Mouse (Mus musculus) liver, postnatal 0 days (tissue): ENCODE data around the gene Hoxd3. TPM values are rescaled to one million over a fixed set of nuclear protein-coding genes. Genes with fewer than 3 reads are reported as not detected.

Source experiments
- ATAC-seq: fragments of 200-750 bp; cut with Nextera tagmentation; 2 replicates; pipeline ENCODE4 v1.8.0; 2017; ENCODE audit warnings: mild to moderate bottlenecking, moderate library complexity
- DNase-seq: peaks from one replicate; pipeline ENCODE4 v3.0.0-alpha.2; 2016
- H3K27ac ChIP-seq: fragments of 300-500 bp; sonication (generic); 2 replicates; pipeline ENCODE4 v1.5.1; 2014; ENCODE audit warnings: antibody characterized with exemption, moderate library complexity, mild to moderate bottlenecking, low read depth
- H3K27me3 ChIP-seq: fragments of 300-500 bp; sonication (generic); 2 replicates; pipeline ENCODE4 v1.6.1; 2014; ENCODE audit warnings: low read length, control low read depth, mixed read lengths; ENCODE audit not compliant: insufficient read depth
- H3K36me3 ChIP-seq: fragments of 300-500 bp; sonication (generic); replicated peaks from 2 replicates; pipeline ENCODE4 v1.6.1; 2014; ENCODE audit warnings: mild to moderate bottlenecking, control low read depth, low read length, moderate library complexity, mixed read lengths; ENCODE audit not compliant: insufficient read depth
- H3K4me1 ChIP-seq: fragments of 300-500 bp; sonication (generic); 2 replicates; pipeline ENCODE4 v1.6.1; 2014; ENCODE audit warnings: antibody characterized with exemption, mild to moderate bottlenecking, control low read depth; ENCODE audit not compliant: insufficient read depth
- H3K4me2 ChIP-seq: fragments of 300-500 bp; sonication (generic); 2 replicates; pipeline ENCODE4 v1.6.1; 2014; ENCODE audit warnings: low read depth, mild to moderate bottlenecking, low read length, moderate library complexity, mixed read lengths
- H3K4me3 ChIP-seq: fragments of 300-500 bp; sonication (generic); 2 replicates; pipeline ENCODE4 v1.5.1; 2014; ENCODE audit warnings: low read depth, low read length
- H3K9ac ChIP-seq: fragments of 300-500 bp; sonication (generic); replicated peaks from 2 replicates; pipeline ENCODE4 v1.6.1; 2014; ENCODE audit warnings: mild to moderate bottlenecking, moderate library complexity
- H3K9me3 ChIP-seq: fragments of 300-500 bp; sonication (generic); 2 replicates; pipeline ENCODE4 v1.6.1; 2016; ENCODE audit warnings: mild to moderate bottlenecking, control low read depth, low read length, mixed read lengths
- CTCF ChIP-seq: sonication (generic); IDR thresholded peaks from 2 replicates; pipeline ENCODE4 v1.5.1; 2016; ENCODE audit warnings: antibody characterized with exemption, low read depth
- EP300 ChIP-seq: IDR thresholded peaks from 2 replicates; pipeline ENCODE4 v1.6.1; 2016; ENCODE audit warnings: antibody characterized with exemption, low read depth, mild to moderate bottlenecking
- WGBS: fragments of 180-500 bp; shearing (Covaris S2); extraction: QIAGEN DNeasy Blood & Tissue Kit; methylation state at CpG from one replicate; pipeline ENCODE4 v1.1.7; 2014; ENCODE audit not compliant: insufficient replicate concordance; 5-methylcytosine and 5-hydroxymethylcytosine counted together
- polyA plus RNA-seq: library from polyadenylated mRNA; unstranded; fragments of >200 nt; fragmentation: Nextera tagmentation; extraction: Ambion mirVana; gene quantifications from 2 replicates; pipeline ENCODE4 v1.2.1, GENCODE M21; 2015

Hoxd3 gene
- polyA plus RNA-seq, 1 experiment from 2014 or later = not detected

DNA sequence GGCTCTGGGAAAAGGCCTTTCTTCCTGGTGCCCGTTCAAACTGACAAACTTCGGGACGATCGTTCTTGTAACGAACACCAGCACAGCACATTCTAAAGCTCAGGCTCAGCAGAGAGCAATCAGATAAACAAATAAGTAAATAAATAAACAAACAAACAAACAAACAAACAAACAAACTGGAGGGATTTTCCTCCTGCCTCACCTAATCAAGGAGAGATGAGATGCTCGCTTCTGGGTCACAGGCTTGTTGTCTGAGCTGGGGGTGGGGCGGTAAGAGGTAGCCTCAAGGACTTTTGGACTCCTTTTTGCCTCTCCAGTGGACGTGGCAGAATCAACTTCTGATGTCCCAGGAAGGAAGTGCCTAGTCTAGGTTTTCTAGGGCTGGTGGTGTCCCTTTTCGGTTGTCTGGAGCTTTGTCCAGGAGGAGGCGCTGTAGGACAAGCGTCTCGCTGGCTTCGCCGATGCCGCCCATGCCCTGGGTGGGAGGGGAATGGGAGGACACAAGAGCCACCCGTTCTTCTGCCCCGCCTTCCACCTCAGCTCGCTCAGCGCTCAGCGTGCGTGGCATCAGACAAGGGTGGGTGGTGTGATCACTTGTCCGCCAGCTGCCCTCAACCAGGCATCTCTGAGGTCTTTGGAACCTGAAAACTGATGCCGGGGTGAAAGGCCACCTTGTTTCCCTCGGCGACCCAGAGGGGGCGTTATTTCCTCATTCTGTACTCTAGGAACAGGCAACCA is 3.9 kb downstream of the Hoxd3 start:
- no peak overlapping the region for H3K27ac ChIP-seq
- no peak overlapping the region for H3K4me3 ChIP-seq
- no peak overlapping the region for H3K9ac ChIP-seq
- no peaks in the 10 kb centered on the region for H3K36me3 ChIP-seq
- peaks cover 7% of the 10 kb centered on the region for H3K4me1 ChIP-seq
- TF ChIP-seq EP300 (no peak), CTCF (peak; percentile 82)
- peak; percentile 44; the same call in 1 of the 2 replicates for ATAC-seq
- no peak overlapping the region for H3K4me2 ChIP-seq
- 4% methylated on average over 26 of the region's 26 CpGs for WGBS
- peaks cover 82% of the 10 kb centered on the region for H3K27me3 ChIP-seq
- H3K9me3 ChIP-seq = no peaks in the 10 kb centered on the region
- peak; percentile 86 for DNase-seq

DNA sequence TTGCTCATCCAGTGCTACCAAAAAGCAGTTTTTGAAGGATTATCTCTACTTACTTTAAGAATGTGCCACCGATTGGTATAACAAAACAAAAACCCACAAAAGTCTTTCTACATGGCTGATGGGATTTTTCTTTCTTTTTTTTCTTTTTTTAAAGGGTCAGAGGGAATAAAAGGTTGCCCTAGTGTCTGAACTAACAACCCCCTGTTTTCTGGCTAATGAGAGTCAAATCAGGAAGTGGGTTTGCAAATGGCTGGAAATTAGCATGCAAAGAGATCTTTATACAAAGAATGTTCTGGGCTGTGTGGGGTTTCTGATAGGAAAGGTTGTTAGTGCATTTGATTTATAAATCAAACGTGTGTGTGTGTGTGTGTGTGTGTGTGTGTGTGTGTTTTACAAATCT is 8.7 kb downstream of the Hoxd3 start:
- Histone ChIP-seq H3K36me3 (no peaks in the 10 kb centered on the region), H3K4me1 (no peaks in the 10 kb centered on the region), H3K27ac (no peak overlapping the region), H3K9ac (no peak overlapping the region), H3K27me3 (peaks cover 78% of the 10 kb centered on the region), H3K4me2 (no peak overlapping the region), H3K9me3 (no peaks in the 10 kb centered on the region), H3K4me3 (no peak overlapping the region)
- no peak for TF ChIP-seq EP300
- no peak for TF ChIP-seq CTCF
- DNase-seq = no peak
- WGBS = 13% methylated on average over 2 of the region's 2 CpGs
- ATAC-seq = no peak

DNA sequence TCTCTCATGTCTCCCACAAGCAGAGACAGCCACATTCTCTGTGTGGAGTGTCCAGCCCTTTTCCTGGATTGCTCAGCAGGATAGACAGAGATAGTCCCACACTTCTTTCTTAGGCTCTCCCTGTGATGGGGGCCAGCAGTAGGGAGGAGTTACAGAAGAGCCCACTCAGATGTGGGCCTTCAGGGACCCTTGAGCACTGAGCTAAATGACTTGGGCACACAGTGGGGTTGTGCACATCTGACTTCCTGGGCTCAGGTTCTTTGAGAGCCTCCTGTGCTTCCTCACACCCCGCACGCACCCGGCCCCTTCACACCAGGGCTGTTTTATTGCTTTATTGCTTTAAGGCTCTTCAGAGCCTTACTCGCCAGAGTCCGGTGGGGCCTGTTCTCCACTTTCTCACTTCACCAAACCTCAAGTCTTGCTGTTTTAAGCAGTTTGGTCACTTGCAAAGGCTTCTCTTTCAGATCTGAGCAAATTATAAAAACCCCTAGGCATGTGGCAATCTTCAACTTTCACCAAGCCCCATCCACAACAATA is 9.3 kb downstream of the Hoxd3 start:
- Histone ChIP-seq H3K4me3 (no peak overlapping the region), H3K9ac (no peak overlapping the region), H3K9me3 (no peaks in the 10 kb centered on the region), H3K4me1 (no peaks in the 10 kb centered on the region), H3K27me3 (peaks cover 78% of the 10 kb centered on the region), H3K36me3 (no peaks in the 10 kb centered on the region), H3K4me2 (no peak overlapping the region), H3K27ac (no peak overlapping the region)
- ATAC-seq (no peak), DNase-seq (no peak)
- 36% methylated on average over 5 of the region's 5 CpGs for WGBS
- TF ChIP-seq EP300 (no peak), CTCF (no peak)

DNA sequence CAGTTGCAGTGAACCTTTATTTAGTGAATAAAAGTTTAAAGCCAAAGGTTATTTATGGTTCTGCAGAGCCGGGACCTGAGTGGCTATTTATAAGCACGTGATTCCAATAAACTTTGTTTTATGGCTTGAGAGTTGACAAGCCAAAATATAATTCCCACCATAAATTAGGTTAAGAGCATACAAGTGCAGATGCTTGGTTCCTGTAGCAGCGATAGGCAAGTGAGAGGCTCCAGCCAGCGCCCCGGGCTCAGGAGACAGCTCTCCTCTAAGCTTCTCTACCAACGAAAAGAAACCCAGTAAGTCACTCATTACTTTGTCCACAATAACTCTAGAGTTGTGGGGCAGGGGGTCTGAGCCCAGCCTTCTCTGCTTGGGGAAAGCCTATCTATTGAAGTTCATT is 10.2 kb downstream of the Hoxd3 start:
- 20% methylated on average over 6 of the region's 6 CpGs for WGBS
- H3K4me2 ChIP-seq = no peak overlapping the region
- no peak overlapping the region for H3K4me3 ChIP-seq
- H3K27me3 ChIP-seq = peaks cover 79% of the 10 kb centered on the region
- H3K36me3 ChIP-seq = no peaks in the 10 kb centered on the region
- ATAC-seq = no peak
- no peaks in the 10 kb centered on the region for H3K9me3 ChIP-seq
- no peak overlapping the region for H3K27ac ChIP-seq
- no peaks in the 10 kb centered on the region for H3K4me1 ChIP-seq
- no peak for DNase-seq
- TF ChIP-seq EP300 (no peak), CTCF (no peak)
- H3K9ac ChIP-seq = no peak overlapping the region

DNA sequence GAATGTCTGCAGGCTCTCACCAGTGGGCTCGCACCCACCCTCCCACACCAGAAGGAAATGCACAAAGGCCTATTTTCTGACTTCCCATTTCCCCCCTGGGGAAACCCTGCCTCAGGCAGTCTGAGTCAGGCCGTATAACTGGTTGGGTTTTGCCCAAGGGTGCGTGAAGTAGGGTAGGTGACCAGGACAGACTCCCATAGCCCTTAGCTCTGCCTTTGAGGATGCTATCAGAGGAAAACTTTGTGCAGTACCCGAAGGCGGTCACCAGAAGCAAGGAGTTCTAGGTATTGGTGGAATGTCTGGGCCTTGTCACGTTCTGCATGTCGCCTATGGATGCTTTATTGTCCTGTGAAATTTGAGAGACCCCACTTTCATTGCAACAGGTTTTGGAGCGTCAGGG is 11.2 kb downstream of the Hoxd3 start:
- H3K9me3 ChIP-seq = no peaks in the 10 kb centered on the region
- no peak for ATAC-seq
- WGBS = 19% methylated on average over 8 of the region's 8 CpGs
- TF ChIP-seq EP300 (no peak), CTCF (no peak)
- no peak for DNase-seq
- no peak overlapping the region for H3K27ac ChIP-seq
- H3K4me2 ChIP-seq = no peak overlapping the region
- H3K4me3 ChIP-seq = no peak overlapping the region
- no peaks in the 10 kb centered on the region for H3K4me1 ChIP-seq
- H3K9ac ChIP-seq = no peak overlapping the region
- H3K36me3 ChIP-seq = no peaks in the 10 kb centered on the region
- H3K27me3 ChIP-seq = peaks cover 84% of the 10 kb centered on the region

DNA sequence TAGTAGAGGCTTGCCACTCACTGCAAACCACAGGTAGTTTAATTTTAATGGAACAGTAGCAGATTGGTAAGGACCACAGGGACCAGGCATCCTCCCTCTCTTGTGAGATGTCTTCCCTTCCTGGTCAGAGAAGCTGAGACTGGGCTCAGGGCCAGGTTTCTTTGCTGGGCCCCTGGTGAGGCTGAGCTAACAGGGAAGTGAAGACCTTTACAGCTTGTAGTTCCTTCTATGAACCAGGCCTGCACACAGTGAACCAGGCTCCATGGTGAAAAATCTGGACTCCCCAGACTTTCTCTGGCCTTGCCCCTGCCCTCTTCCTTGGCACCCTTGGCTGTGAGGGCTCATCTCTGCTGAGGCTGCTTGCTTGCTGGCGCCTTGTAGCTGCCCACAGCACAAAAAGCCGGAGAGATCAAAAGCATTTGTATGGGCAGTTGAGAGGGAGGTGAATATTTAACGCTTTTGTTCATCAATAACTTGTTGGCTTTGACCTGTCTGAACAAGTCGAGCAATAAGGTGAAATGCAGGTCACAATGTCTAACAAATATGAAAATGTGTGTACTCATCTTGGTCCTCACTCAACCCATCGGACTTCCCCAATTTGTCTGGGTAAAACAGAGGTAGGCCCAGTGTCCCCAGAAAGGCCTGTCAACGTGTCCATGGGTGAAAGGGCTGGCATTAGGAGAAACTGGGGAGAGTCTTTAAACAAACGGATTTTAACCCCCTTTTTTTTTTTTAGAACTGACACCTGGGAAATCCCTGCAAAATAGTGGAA is 12.7 kb downstream of the Hoxd3 start:
- H3K9me3 ChIP-seq = no peaks in the 10 kb centered on the region
- no peak overlapping the region for H3K4me2 ChIP-seq
- TF ChIP-seq CTCF (no peak), EP300 (no peak)
- no peak overlapping the region for H3K27ac ChIP-seq
- no peaks in the 10 kb centered on the region for H3K36me3 ChIP-seq
- no peak overlapping the region for H3K9ac ChIP-seq
- H3K4me1 ChIP-seq = no peaks in the 10 kb centered on the region
- peaks cover 95% of the 10 kb centered on the region for H3K27me3 ChIP-seq
- H3K4me3 ChIP-seq = no peak overlapping the region
- DNase-seq (no peak), ATAC-seq (no peak)
- WGBS = 42% methylated on average over 7 of the region's 7 CpGs
